Mouse (Mus musculus) heart, adult 2 months (tissue): ENCODE measurements at regions not wholly inside any gene's neighbourhood (a gene's known extent, or its start where the extent isn't known, plus 50 kb on each side); places are given as distances from the start of the nearest gene placed in this dataset.

ENCODE experiments used
- CTCF ChIP-seq: fragments of 200-600 bp; IDR thresholded peaks from 2 replicates; pipeline ENCODE4 v1.8.1; 2022; ENCODE audit warnings: antibody characterized with exemption, mild to moderate bottlenecking, moderate library complexity
- EP300 ChIP-seq: fragments of 200-500 bp; IDR thresholded peaks from 2 replicates; pipeline ENCODE4 v1.6.1; 2011; ENCODE audit warnings: low read depth, low read length, control low read depth; ENCODE audit not compliant: insufficient read depth

DNA sequence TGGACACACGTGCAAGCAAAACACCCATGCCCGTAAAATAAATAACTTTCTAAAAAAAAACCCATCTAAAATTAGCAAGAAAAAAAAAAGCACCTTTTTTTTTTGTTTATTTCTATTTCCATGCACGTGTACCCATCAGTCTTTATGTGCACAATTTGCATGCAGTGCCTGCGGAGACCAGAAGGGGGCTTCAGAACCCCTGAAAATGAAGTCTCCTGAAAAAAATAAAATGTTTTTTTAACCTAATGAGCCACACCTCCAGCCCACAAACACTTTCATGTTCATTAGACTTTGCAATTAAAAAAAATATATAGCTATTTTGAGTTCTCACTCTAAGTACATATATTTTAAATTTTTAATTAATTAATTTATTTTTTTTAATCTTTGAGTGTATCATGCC is 134.9 kb upstream of the Thy1 start:
- TF ChIP-seq CTCF (0 out of 2 replicates have a peak, but pooled peaks have one; percentile 17), EP300 (no peak)
